Mouse (Mus musculus) kidney, embryonic 15.5 days (tissue): Measurements from ENCODE around the gene Ifna16. TPM values are rescaled to one million over a fixed set of nuclear protein-coding genes. Genes with fewer than 3 reads are reported as not detected.

ENCODE experiments used
- ATAC-seq: fragments of 200-750 bp; cut with Nextera tagmentation; replicated peaks from 2 replicates; pipeline ENCODE4 v1.8.0; 2017; ENCODE audit warnings: moderate TSS enrichment; ENCODE audit not compliant: low FRiP score
- H3K27ac ChIP-seq: fragments of 300-500 bp; sonication (generic); 2 replicates; pipeline ENCODE4 v1.5.1; 2015; ENCODE audit warnings: mild to moderate bottlenecking, inconsistent platforms
- H3K27me3 ChIP-seq: fragments of 300-500 bp; sonication (generic); 2 replicates; pipeline ENCODE4 v1.6.1; 2015; ENCODE audit warnings: inconsistent platforms
- H3K36me3 ChIP-seq: fragments of 300-500 bp; sonication (generic); 2 replicates; pipeline ENCODE4 v1.6.1; 2015; ENCODE audit warnings: inconsistent platforms
- H3K4me1 ChIP-seq: fragments of 300-500 bp; sonication (generic); 2 replicates; pipeline ENCODE4 v1.6.1; 2015; ENCODE audit warnings: inconsistent platforms
- H3K4me2 ChIP-seq: fragments of 300-500 bp; sonication (generic); 2 replicates; pipeline ENCODE4 v1.6.1; 2015; ENCODE audit warnings: moderate library complexity, mild to moderate bottlenecking, inconsistent platforms
- H3K4me3 ChIP-seq: fragments of 300-500 bp; sonication (generic); replicated peaks from 2 replicates; pipeline ENCODE4 v1.5.1; 2015; ENCODE audit warnings: mild to moderate bottlenecking, inconsistent platforms
- H3K9ac ChIP-seq: fragments of 300-500 bp; sonication (generic); 2 replicates; pipeline ENCODE4 v1.6.1; 2015; ENCODE audit warnings: mild to moderate bottlenecking, inconsistent platforms
- H3K9me3 ChIP-seq: fragments of 300-500 bp; sonication (generic); replicated peaks from 2 replicates; pipeline ENCODE4 v1.6.1; 2016; ENCODE audit warnings: inconsistent platforms
- WGBS: fragments of 180-500 bp; shearing (Covaris S2); methylation state at CpG from one replicate; pipeline ENCODE4 v1.1.7; 2015; ENCODE audit warnings: mixed read lengths; 5-methylcytosine and 5-hydroxymethylcytosine counted together
- polyA plus RNA-seq: library from polyadenylated mRNA; unstranded; fragments of >200 nt; fragmentation: Nextera tagmentation; extraction: Ambion mirVana; gene quantifications from 2 replicates; pipeline ENCODE4 v1.2.1, GENCODE M21; 2015

Gene Ifna16
- polyA plus RNA-seq, 1 experiment from 2014 or later: not detected

GRCm38 (mm10) chr4:88640704-88641076, 36.0 kb downstream of the Ifna16 start:
- Histone ChIP-seq H3K9me3 (no peaks in the 10 kb centered on the region), H3K9ac (peak overlapping the region; percentile 35; the same call in 1 of the 2 replicates), H3K4me1 (no peaks in the 10 kb centered on the region), H3K27ac (no peak overlapping the region), H3K4me3 (peak overlapping the region; percentile 47), H3K27me3 (no peaks in the 10 kb centered on the region), H3K36me3 (no peaks in the 10 kb centered on the region), H3K4me2 (peak overlapping the region; percentile 58)
- ATAC-seq: no peak
- 51% methylated on average over 8 of the region's 8 CpGs for WGBS

- no peak within 1 kb of the TSS for H3K9ac ChIP-seq
- H3K4me1 ChIP-seq: no peaks in the 10 kb centered on the region
- H3K27ac ChIP-seq: no peak within 1 kb of the TSS
- H3K4me2 ChIP-seq: no peak within 1 kb of the TSS
- ATAC-seq: no peak
- no peaks in the 10 kb centered on the region for H3K9me3 ChIP-seq
- 88% methylated on average over 4 of the region's 4 CpGs for WGBS
- no peaks in the 10 kb centered on the region for H3K27me3 ChIP-seq
- H3K4me3 ChIP-seq: no peak within 1 kb of the TSS
- no peaks in the 10 kb centered on the region for H3K36me3 ChIP-seq
Observed at GRCm38 (mm10) chr4:88634311-88634710, 42.4 kb downstream of the Ifna16 start, which contains the start of gene C87499. TSS of gene C87499 (minus strand) at chr4:88634411.

Other genes starting within 250 kb of the Ifna16 start
- gene Hacd4, start 238.0 kb downstream of the Ifna16 start, polyA plus RNA-seq: 18.3 and 20.7 TPM in 2 replicates
- gene Ifnb1, start 154.2 kb downstream of the Ifna16 start, polyA plus RNA-seq: not detected in 2 replicates
- gene Ifna15, start 118.7 kb downstream of the Ifna16 start, polyA plus RNA-seq: not detected in 2 replicates
- not detected in 2 replicates for gene Ifna14, start 105.1 kb downstream of the Ifna16 start, polyA plus RNA-seq
- gene Ifna9, start 84.5 kb downstream of the Ifna16 start, polyA plus RNA-seq: not detected in 2 replicates
- not detected in 2 replicates for gene Ifna12, start 73.5 kb downstream of the Ifna16 start, polyA plus RNA-seq
- gene C87499, start 42.5 kb downstream of the Ifna16 start, polyA plus RNA-seq: not detected in 2 replicates
- gene Ifna13, start 32.5 kb downstream of the Ifna16 start, polyA plus RNA-seq: not detected in 2 replicates
- not detected in 2 replicates for gene Ifna2, start 7.0 kb upstream of the Ifna16 start, polyA plus RNA-seq
- gene Ifnab, start 14.4 kb upstream of the Ifna16 start, polyA plus RNA-seq: not detected in 2 replicates
- gene Gm26566, start 44.9 kb upstream of the Ifna16 start, polyA plus RNA-seq: 1.1 and 1.2 TPM in 2 replicates
- gene Klhl9, start 45.5 kb upstream of the Ifna16 start, polyA plus RNA-seq: 95.2 and 103 TPM in 2 replicates
- not detected in 2 replicates for gene Gm13271, start 77.9 kb upstream of the Ifna16 start, polyA plus RNA-seq
- 0.30 and 0.49 TPM in 2 replicates for gene Gm13283, start 83.2 kb upstream of the Ifna16 start, polyA plus RNA-seq
- 0.23 TPM in 1 of 2 replicates, not detected in the other for gene Gm13290, start 96.9 kb upstream of the Ifna16 start, polyA plus RNA-seq
- not detected in 2 replicates for gene Gm13289, start 100.0 kb upstream of the Ifna16 start, polyA plus RNA-seq
- gene Gm13272, start 102.9 kb upstream of the Ifna16 start, polyA plus RNA-seq: 0.40 TPM in 1 of 2 replicates, not detected in the other
- 0.35 TPM in 1 of 2 replicates, not detected in the other for gene Ifnz, start 105.2 kb upstream of the Ifna16 start, polyA plus RNA-seq
- gene Gm13276, start 108.8 kb upstream of the Ifna16 start, polyA plus RNA-seq: not detected in 2 replicates
- not detected in 2 replicates for gene Gm13277, start 111.7 kb upstream of the Ifna16 start, polyA plus RNA-seq
- gene Gm13278, start 114.6 kb upstream of the Ifna16 start, polyA plus RNA-seq: not detected in 2 replicates
- gene Gm13275, start 117.6 kb upstream of the Ifna16 start, polyA plus RNA-seq: not detected in 2 replicates
- gene Gm13279, start 120.5 kb upstream of the Ifna16 start, polyA plus RNA-seq: not detected in 2 replicates
- gene Gm13285, start 122.7 kb upstream of the Ifna16 start, polyA plus RNA-seq: 1.0 and 1.2 TPM in 2 replicates
- not detected in 2 replicates for gene Gm13287, start 126.3 kb upstream of the Ifna16 start, polyA plus RNA-seq
- gene Gm13288, start 128.6 kb upstream of the Ifna16 start, polyA plus RNA-seq: 0.08 TPM in 1 of 2 replicates, not detected in the other
- gene Ifna7, start 139.3 kb upstream of the Ifna16 start, polyA plus RNA-seq: not detected in 2 replicates
- not detected in 2 replicates for gene Ifna11, start 143.0 kb upstream of the Ifna16 start, polyA plus RNA-seq
- not detected in 2 replicates for gene Ifna6, start 150.5 kb upstream of the Ifna16 start, polyA plus RNA-seq
- not detected in 2 replicates for gene Ifna5, start 158.6 kb upstream of the Ifna16 start, polyA plus RNA-seq
- gene Ifna4, start 164.9 kb upstream of the Ifna16 start, polyA plus RNA-seq: not detected in 2 replicates
- gene Ifna1, start 173.2 kb upstream of the Ifna16 start, polyA plus RNA-seq: not detected in 2 replicates
- not detected in 2 replicates for gene Ifne, start 203.3 kb upstream of the Ifna16 start, polyA plus RNA-seq